Mouse (Mus musculus) heart, postnatal 0 days (tissue): ENCODE measurements at regions not wholly inside any gene's neighbourhood (a gene's known extent, or its start where the extent isn't known, plus 50 kb on each side); places are given as distances from the start of the nearest gene placed in this dataset.

Experiments
- CTCF ChIP-seq: IDR thresholded peaks from 2 replicates; pipeline ENCODE4 v1.5.1; 2016; ENCODE audit warnings: antibody characterized with exemption, control low read depth, low read depth
- EP300 ChIP-seq: IDR thresholded peaks from 2 replicates; pipeline ENCODE4 v1.6.1; 2016; ENCODE audit warnings: antibody characterized with exemption, low read depth

GRCm38 (mm10) chr17:67502628-67503027 lies 129.9 kb downstream of the Lrrc30 start:
- TF ChIP-seq EP300: no peak
- no peak for TF ChIP-seq CTCF
